Mouse (Mus musculus) heart, embryonic 12.5 days (tissue): Measurements from ENCODE around the gene Synj1. TPM values are rescaled to one million over a fixed set of nuclear protein-coding genes. Genes with fewer than 3 reads are reported as not detected.

Source experiments
- ATAC-seq: fragments of 200-750 bp; cut with Nextera tagmentation; 2 replicates; pipeline ENCODE4 v1.8.0; 2017; ENCODE audit warnings: moderate TSS enrichment, moderate library complexity; ENCODE audit not compliant: insufficient number of reproducible peaks, low FRiP score
- H3K27ac ChIP-seq: fragments of 300-500 bp; sonication (generic); 2 replicates; pipeline ENCODE4 v1.5.1; 2016; ENCODE audit warnings: mild to moderate bottlenecking, moderate library complexity; ENCODE audit not compliant: poor library complexity, severe bottlenecking
- H3K27me3 ChIP-seq: fragments of 300-500 bp; sonication (generic); replicated peaks from 2 replicates; pipeline ENCODE4 v1.6.1; 2016; ENCODE audit warnings: mild to moderate bottlenecking, moderate library complexity
- H3K36me3 ChIP-seq: fragments of 300-500 bp; sonication (generic); 2 replicates; pipeline ENCODE4 v1.6.1; 2016; ENCODE audit warnings: mild to moderate bottlenecking, moderate library complexity
- H3K4me1 ChIP-seq: fragments of 300-500 bp; sonication (generic); replicated peaks from 2 replicates; pipeline ENCODE4 v1.6.1; 2016; ENCODE audit warnings: mild to moderate bottlenecking
- H3K4me2 ChIP-seq: fragments of 300-500 bp; sonication (generic); 2 replicates; pipeline ENCODE4 v1.6.1; 2016; ENCODE audit warnings: mild to moderate bottlenecking, moderate library complexity
- H3K4me3 ChIP-seq: fragments of 300-500 bp; sonication (generic); 2 replicates; pipeline ENCODE4 v1.5.1; 2016; ENCODE audit warnings: mild to moderate bottlenecking
- H3K9ac ChIP-seq: fragments of 300-500 bp; sonication (generic); 2 replicates; pipeline ENCODE4 v1.6.1; 2016; ENCODE audit warnings: mild to moderate bottlenecking, moderate library complexity
- H3K9me3 ChIP-seq: fragments of 300-500 bp; sonication (generic); replicated peaks from 2 replicates; pipeline ENCODE4 v1.6.1; 2016; ENCODE audit warnings: mild to moderate bottlenecking, moderate library complexity
- WGBS: fragments of 180-500 bp; shearing (Covaris S2); methylation state at CpG from one replicate; pipeline ENCODE4 v1.1.7; 2016; 5-methylcytosine and 5-hydroxymethylcytosine counted together
- polyA plus RNA-seq: library from polyadenylated mRNA; unstranded; fragments of >200 nt; fragmentation: Nextera tagmentation; extraction: Ambion mirVana; gene quantifications from 2 replicates; pipeline ENCODE4 v1.2.1, GENCODE M21; 2016

Gene Synj1
- polyA plus RNA-seq, 1 experiment from 2014 or later: 18.3 TPM

DNA sequence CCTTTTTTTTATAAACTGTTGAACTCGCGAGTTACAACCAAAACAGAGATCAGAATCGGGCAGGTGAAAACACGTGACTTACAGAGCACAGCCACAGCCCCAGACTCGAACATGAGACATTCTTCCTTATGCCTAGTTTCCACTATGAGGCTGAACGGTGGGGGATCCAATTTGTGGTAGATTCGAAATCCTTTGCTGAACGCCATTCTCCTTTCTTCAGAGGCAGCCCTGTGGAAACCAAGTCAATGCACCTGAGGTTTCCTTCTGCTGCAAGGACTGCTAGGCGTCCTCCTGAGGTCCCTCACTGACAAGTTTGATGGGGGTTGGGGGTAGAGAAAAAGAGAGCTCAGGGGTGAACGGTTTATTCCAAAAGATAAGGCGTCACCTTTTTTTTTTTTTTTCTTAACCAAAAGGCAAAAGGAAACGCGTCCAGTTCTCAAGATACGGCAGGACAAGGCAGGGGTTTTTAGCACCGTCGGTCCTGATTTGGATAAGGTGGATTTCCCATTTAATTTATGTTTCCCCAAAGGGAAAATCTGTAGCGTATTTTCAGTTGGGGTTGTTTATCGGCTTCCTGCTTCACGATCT lies 1.1 kb downstream of the Synj1 start:
- ATAC-seq: no peak
- Histone ChIP-seq H3K4me3 (peak overlapping the region; percentile 97), H3K27ac (peak overlapping the region; percentile 91; the same call in 1 of the 2 replicates), H3K4me1 (peaks cover 17% of the 10 kb centered on the region), H3K4me2 (peak overlapping the region; percentile 92), H3K9me3 (no peaks in the 10 kb centered on the region), H3K36me3 (peaks cover 7% of the 10 kb centered on the region), H3K27me3 (no peaks in the 10 kb centered on the region), H3K9ac (peak overlapping the region; percentile 93)
- WGBS: 2% methylated on average over 19 of the region's 19 CpGs

DNA sequence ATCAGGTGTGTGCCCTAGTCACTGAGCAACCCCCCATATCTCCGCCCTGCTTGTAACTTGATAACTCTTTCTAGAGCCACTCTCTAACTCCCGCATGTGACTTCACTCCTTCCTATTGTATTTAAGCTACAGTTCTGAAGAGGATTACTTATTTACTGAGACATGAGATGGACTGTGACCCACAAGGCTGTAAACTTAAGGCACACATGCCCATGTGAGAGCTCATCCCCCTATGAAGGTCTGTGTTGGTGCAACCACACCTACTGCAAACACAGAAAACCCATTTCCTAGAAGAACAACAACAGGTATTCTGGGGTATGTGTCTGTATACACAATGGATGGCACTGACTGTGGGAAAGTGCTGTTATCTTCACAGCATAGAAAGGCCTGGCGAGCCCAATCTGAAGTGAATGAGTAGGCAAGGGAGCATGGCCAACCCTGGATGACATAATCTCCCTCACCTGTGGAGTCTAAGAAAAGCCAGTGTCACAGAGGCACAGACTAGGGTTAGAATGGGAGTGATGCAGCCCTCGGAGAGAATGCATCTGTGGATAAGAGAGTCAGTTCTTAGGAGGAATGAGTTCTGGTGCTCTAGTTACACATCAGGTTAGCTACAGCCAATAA lies 6.1 kb downstream of the Synj1 start:
- H3K27me3 ChIP-seq: no peaks in the 10 kb centered on the region
- H3K4me2 ChIP-seq: no peak overlapping the region
- 78% methylated on average over 4 of the region's 4 CpGs for WGBS
- no peaks in the 10 kb centered on the region for H3K9me3 ChIP-seq
- H3K36me3 ChIP-seq: peaks cover 4% of the 10 kb centered on the region; the same call in 1 of the 2 replicates
- H3K4me1 ChIP-seq: peaks cover 8% of the 10 kb centered on the region
- H3K27ac ChIP-seq: no peak overlapping the region
- H3K4me3 ChIP-seq: no peak overlapping the region
- no peak overlapping the region for H3K9ac ChIP-seq
- no peak for ATAC-seq

GRCm38 (mm10) chr16:91001098-91001497 lies 10.0 kb downstream of the Synj1 start:
- no peak overlapping the region for H3K9ac ChIP-seq
- H3K4me3 ChIP-seq: no peak overlapping the region
- no peaks in the 10 kb centered on the region for H3K27me3 ChIP-seq
- no peak overlapping the region for H3K4me2 ChIP-seq
- H3K27ac ChIP-seq: no peak overlapping the region
- peaks cover 14% of the 10 kb centered on the region for H3K4me1 ChIP-seq
- H3K36me3 ChIP-seq: peaks cover 4% of the 10 kb centered on the region; the same call in 1 of the 2 replicates
- no peak for ATAC-seq
- 78% methylated on average over 2 of the region's 2 CpGs for WGBS
- H3K9me3 ChIP-seq: no peaks in the 10 kb centered on the region

GRCm38 (mm10) chr16:90999827-91000226 lies 11.3 kb downstream of the Synj1 start:
- H3K9me3 ChIP-seq: no peaks in the 10 kb centered on the region
- WGBS: 82% methylated on average over 4 of the region's 4 CpGs
- no peaks in the 10 kb centered on the region for H3K27me3 ChIP-seq
- peaks cover 22% of the 10 kb centered on the region for H3K4me1 ChIP-seq
- H3K4me2 ChIP-seq: no peak overlapping the region
- no peak overlapping the region for H3K9ac ChIP-seq
- no peak overlapping the region for H3K4me3 ChIP-seq
- no peak for ATAC-seq
- H3K36me3 ChIP-seq: peaks cover 4% of the 10 kb centered on the region; the same call in 1 of the 2 replicates
- no peak overlapping the region for H3K27ac ChIP-seq

DNA sequence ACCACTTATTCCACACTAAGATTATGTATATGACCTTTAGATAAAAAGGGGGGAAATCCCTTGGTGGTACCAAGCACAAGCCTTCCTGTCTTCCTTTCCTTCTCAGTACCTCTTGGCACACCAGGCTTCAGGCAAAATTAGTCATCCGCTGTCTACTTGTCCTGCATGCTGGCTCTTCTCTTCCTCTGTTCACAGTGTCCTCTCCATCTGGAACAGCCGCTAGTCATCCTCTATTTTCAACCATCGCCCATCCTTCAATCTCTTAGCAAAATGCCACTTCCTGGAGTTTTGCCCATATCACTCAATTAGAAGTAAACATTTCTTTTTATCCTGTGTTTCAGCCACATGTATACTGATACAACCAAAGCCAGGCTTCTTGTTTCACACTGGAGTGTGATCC lies 13.3 kb downstream of the Synj1 start:
- H3K9ac ChIP-seq: no peak overlapping the region
- H3K36me3 ChIP-seq: 0 out of 2 replicates have a peak, but pooled peaks cover 3% of the 10 kb centered on the region
- 80% methylated on average over 3 of the region's 3 CpGs for WGBS
- no peak overlapping the region for H3K27ac ChIP-seq
- H3K4me3 ChIP-seq: no peak overlapping the region
- H3K9me3 ChIP-seq: no peaks in the 10 kb centered on the region
- no peak overlapping the region for H3K4me2 ChIP-seq
- no peaks in the 10 kb centered on the region for H3K27me3 ChIP-seq
- peaks cover 31% of the 10 kb centered on the region for H3K4me1 ChIP-seq
- ATAC-seq: no peak

DNA sequence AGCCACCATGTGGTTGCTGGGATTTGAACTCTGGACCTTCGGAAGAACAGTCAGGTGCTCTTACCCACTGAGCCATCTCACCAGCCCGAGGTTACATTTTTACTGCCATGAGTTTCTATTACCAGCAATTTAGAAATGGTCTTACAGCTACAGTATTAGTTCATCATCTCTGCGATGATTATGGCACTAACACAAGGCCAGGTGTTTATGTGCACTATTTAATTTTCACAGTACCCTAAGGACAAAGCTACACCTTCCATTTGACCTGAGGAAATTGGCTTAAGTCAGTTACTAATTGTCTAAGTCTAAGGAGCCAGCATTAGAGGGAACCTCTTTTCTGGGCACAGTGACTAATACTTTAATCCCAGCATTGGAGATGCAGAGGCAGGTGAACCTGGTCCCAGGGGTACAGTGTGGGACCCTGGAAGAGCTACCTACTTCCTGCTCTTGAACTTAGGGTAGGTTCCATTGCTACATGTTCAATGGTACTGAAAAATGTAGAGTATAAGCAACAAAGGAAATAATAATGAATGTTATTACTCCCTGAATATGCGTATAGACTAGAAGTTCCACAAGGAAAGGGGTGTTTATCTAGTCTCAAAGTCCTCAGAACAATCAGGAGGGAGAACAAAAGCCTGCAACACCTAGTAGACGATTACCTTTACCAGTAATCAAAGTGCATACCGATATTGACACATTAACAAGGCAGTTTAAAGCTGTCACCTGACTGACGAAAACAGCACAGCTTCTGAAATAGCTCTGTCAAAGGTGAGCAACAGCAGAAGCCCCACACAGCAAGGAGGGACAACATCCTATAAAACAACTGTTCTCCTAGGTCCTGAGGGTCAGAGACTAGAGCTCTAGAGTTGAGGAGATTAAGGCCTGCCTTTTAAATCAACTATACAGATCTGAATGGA lies 14.5 kb downstream of the Synj1 start:
- no peaks in the 10 kb centered on the region for H3K27me3 ChIP-seq
- H3K9ac ChIP-seq: no peak overlapping the region
- H3K9me3 ChIP-seq: no peaks in the 10 kb centered on the region
- 0 out of 2 replicates have a peak, but pooled peaks cover 3% of the 10 kb centered on the region for H3K36me3 ChIP-seq
- ATAC-seq: no peak
- H3K4me1 ChIP-seq: peaks cover 31% of the 10 kb centered on the region
- no peak overlapping the region for H3K4me3 ChIP-seq
- H3K27ac ChIP-seq: no peak overlapping the region
- no peak overlapping the region for H3K4me2 ChIP-seq
- 71% methylated on average over 7 of the region's 7 CpGs for WGBS

DNA sequence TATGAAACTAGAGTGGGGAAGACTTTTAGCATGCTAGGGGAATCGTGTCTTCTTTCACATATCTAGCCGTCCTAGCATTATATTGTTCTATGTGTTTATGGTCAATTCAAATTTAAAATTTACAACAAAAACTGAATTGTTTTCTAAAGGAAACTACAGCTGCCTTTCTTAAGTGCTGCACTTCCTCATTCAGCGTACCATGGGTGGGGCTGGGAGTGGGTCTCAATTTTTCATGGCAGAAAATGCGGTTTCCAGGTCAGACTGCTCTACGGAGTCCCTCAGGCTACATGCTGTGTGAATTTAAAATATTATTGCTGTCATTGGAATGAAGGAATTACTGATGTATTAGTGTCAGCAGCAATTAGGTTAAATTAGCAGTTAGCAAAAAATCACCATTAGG lies 15.6 kb downstream of the Synj1 start:
- H3K9me3 ChIP-seq: no peaks in the 10 kb centered on the region
- H3K27ac ChIP-seq: no peak overlapping the region
- WGBS: 68% methylated on average over 5 of the region's 5 CpGs
- peak overlapping the region; percentile 26; the same call in 1 of the 2 replicates for H3K4me2 ChIP-seq
- no peak for ATAC-seq
- peaks cover 12% of the 10 kb centered on the region; the same call in 1 of the 2 replicates for H3K36me3 ChIP-seq
- no peak overlapping the region for H3K4me3 ChIP-seq
- no peaks in the 10 kb centered on the region for H3K27me3 ChIP-seq
- H3K9ac ChIP-seq: no peak overlapping the region
- peaks cover 31% of the 10 kb centered on the region for H3K4me1 ChIP-seq

DNA sequence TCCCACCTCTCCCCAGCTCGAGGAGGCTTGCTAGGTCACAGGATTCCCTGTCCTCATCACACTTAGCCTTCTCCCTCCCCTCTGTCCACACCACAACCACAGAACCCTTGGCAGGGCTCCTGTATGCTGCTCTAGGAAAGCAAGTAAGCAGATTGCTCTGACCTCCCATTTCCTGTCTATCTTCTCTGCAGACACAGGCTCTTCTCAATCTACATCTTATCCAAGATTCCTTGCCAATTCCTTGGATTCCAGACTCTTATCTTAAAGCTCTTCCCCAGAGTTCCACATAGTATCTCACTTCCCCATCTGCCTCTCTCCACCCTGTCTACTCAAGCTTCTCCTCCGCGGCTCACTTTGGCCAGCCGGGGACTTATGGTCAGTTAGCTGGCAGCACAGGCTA lies 16.1 kb downstream of the Synj1 start:
- H3K9me3 ChIP-seq: no peaks in the 10 kb centered on the region
- peaks cover 16% of the 10 kb centered on the region for H3K36me3 ChIP-seq
- H3K4me2 ChIP-seq: peak overlapping the region; percentile 26
- peak overlapping the region; percentile 62 for H3K27ac ChIP-seq
- H3K4me3 ChIP-seq: no peak overlapping the region
- ATAC-seq: no peak; the same call in 1 of the 2 replicates
- 6% methylated on average over 4 of the region's 4 CpGs for WGBS
- peaks cover 31% of the 10 kb centered on the region for H3K4me1 ChIP-seq
- no peaks in the 10 kb centered on the region for H3K27me3 ChIP-seq
- H3K9ac ChIP-seq: 0 out of 2 replicates have a peak overlapping the region, but pooled peaks have one; percentile 22

DNA sequence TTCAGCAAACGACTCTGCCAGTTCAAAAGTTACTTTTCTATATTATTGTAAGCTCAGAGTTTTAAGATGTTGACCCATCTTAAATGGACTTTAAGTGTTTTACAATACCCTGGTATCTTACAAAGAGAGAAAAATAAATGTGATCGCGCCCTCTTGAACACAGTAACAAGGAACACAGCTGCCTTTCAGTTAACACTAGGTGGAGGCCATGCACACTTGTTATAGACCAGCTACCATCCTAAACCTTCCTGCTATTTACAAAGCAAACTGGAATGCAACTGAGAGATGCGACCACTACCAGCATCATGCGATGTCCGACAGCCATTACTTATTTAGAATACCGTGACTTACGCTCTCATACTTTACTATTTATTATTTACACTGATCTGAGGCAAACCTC lies 21.9 kb downstream of the Synj1 start:
- H3K9ac ChIP-seq: no peak overlapping the region
- ATAC-seq: no peak
- H3K9me3 ChIP-seq: no peaks in the 10 kb centered on the region
- H3K4me1 ChIP-seq: peaks cover 2% of the 10 kb centered on the region; the same call in 1 of the 2 replicates
- WGBS: 91% methylated on average over 8 of the region's 8 CpGs
- no peaks in the 10 kb centered on the region for H3K27me3 ChIP-seq
- peaks cover 23% of the 10 kb centered on the region for H3K36me3 ChIP-seq
- H3K4me3 ChIP-seq: no peak overlapping the region
- no peak overlapping the region for H3K27ac ChIP-seq
- no peak overlapping the region for H3K4me2 ChIP-seq

- no peak overlapping the region for H3K9ac ChIP-seq
- WGBS: 79% methylated on average over 3 of the region's 3 CpGs
- no peak overlapping the region for H3K27ac ChIP-seq
- ATAC-seq: peak; percentile 85
- no peak overlapping the region for H3K4me3 ChIP-seq
- H3K4me2 ChIP-seq: no peak overlapping the region
- H3K36me3 ChIP-seq: peaks cover 23% of the 10 kb centered on the region
- H3K9me3 ChIP-seq: no peaks in the 10 kb centered on the region
- no peaks in the 10 kb centered on the region for H3K27me3 ChIP-seq
- H3K4me1 ChIP-seq: no peaks in the 10 kb centered on the region
Measured at GRCm38 (mm10) chr16:90988665-90989064, 22.4 kb downstream of the Synj1 start.

- H3K4me2 ChIP-seq: no peak overlapping the region
- WGBS: 84% methylated on average over 8 of the region's 8 CpGs
- ATAC-seq: no peak
- no peaks in the 10 kb centered on the region for H3K4me1 ChIP-seq
- H3K27ac ChIP-seq: no peak overlapping the region
- no peaks in the 10 kb centered on the region for H3K9me3 ChIP-seq
- H3K36me3 ChIP-seq: peaks cover 19% of the 10 kb centered on the region
- no peak overlapping the region for H3K9ac ChIP-seq
- no peak overlapping the region for H3K4me3 ChIP-seq
- H3K27me3 ChIP-seq: no peaks in the 10 kb centered on the region
Measured at GRCm38 (mm10) chr16:90988039-90988438, 23.1 kb downstream of the Synj1 start.
